Mouse (Mus musculus) kidney, postnatal 0 days (tissue): ENCODE results near the gene Rbp4. TPM values are rescaled to one million over a fixed set of nuclear protein-coding genes. Genes with fewer than 3 reads are reported as not detected.

Experiments
- ATAC-seq: fragments of 200-750 bp; cut with Nextera tagmentation; replicated peaks from 2 replicates; pipeline ENCODE4 v1.8.0; 2017; ENCODE audit warnings: low read depth, moderate number of reproducible peaks, moderate TSS enrichment, moderate library complexity; ENCODE audit not compliant: low FRiP score
- DNase-seq: peaks from one replicate; pipeline ENCODE4 v3.0.0-alpha.2; 2016; ENCODE audit warnings: low spot score
- H3K27ac ChIP-seq: fragments of 300-500 bp; sonication (generic); 2 replicates; pipeline ENCODE4 v1.5.1; 2014; ENCODE audit warnings: mild to moderate bottlenecking
- H3K27me3 ChIP-seq: fragments of 300-500 bp; sonication (generic); 2 replicates; pipeline ENCODE4 v1.6.1; 2014; ENCODE audit warnings: low read length, mixed read lengths; ENCODE audit not compliant: insufficient read depth
- H3K36me3 ChIP-seq: fragments of 300-500 bp; sonication (generic); 2 replicates; pipeline ENCODE4 v1.6.1; 2014; ENCODE audit warnings: low read length, mixed read lengths; ENCODE audit not compliant: insufficient read depth
- H3K4me1 ChIP-seq: fragments of 300-500 bp; sonication (generic); replicated peaks from 2 replicates; pipeline ENCODE4 v1.6.1; 2014; ENCODE audit warnings: antibody characterized with exemption, low read length, mixed read lengths; ENCODE audit not compliant: insufficient read depth
- H3K4me2 ChIP-seq: fragments of 300-500 bp; sonication (generic); 2 replicates; pipeline ENCODE4 v1.6.1; 2014; ENCODE audit warnings: mild to moderate bottlenecking, low read length, moderate library complexity, mixed read lengths
- H3K4me3 ChIP-seq: fragments of 300-500 bp; sonication (generic); replicated peaks from 2 replicates; pipeline ENCODE4 v1.5.1; 2014; ENCODE audit warnings: low read depth, low read length
- H3K9ac ChIP-seq: fragments of 300-500 bp; sonication (generic); 2 replicates; pipeline ENCODE4 v1.6.1; 2014; ENCODE audit warnings: low read depth, low read length
- H3K9me3 ChIP-seq: fragments of 300-500 bp; sonication (generic); replicated peaks from 2 replicates; pipeline ENCODE4 v1.6.1; 2016; ENCODE audit warnings: low read length, inconsistent platforms, mixed read lengths
- CTCF ChIP-seq: IDR thresholded peaks from 2 replicates; pipeline ENCODE4 v1.5.1; 2016; ENCODE audit warnings: antibody characterized with exemption, low read depth, mild to moderate bottlenecking, moderate library complexity
- WGBS: fragments of 180-500 bp; shearing (Covaris S2); extraction: QIAGEN DNeasy Blood & Tissue Kit; methylation state at CpG from one replicate; pipeline ENCODE4 v1.1.7; 2014; 5-methylcytosine and 5-hydroxymethylcytosine counted together
- polyA plus RNA-seq: library from polyadenylated mRNA; unstranded; fragments of >200 nt; fragmentation: Nextera tagmentation; extraction: Ambion mirVana; gene quantifications from 2 replicates; pipeline ENCODE4 v1.2.1, GENCODE M21; 2015

Gene Rbp4
- polyA plus RNA-seq, 1 experiment from 2014 or later, result 11.5 TPM

- H3K9me3 ChIP-seq, result no peaks in the 10 kb centered on the region
- 12% methylated on average over 4 of the region's 4 CpGs for WGBS
- peak; percentile 17 for DNase-seq
- peaks cover 9% of the 10 kb centered on the region; the same call in 1 of the 2 replicates for H3K4me1 ChIP-seq
- H3K27ac ChIP-seq, result no peak overlapping the region
- H3K4me3 ChIP-seq, result no peak overlapping the region
- no peaks in the 10 kb centered on the region for H3K36me3 ChIP-seq
- H3K27me3 ChIP-seq, result peaks cover 21% of the 10 kb centered on the region
- peak; percentile 43; the same call in 1 of the 2 replicates for ATAC-seq
- no peak overlapping the region for H3K9ac ChIP-seq
- H3K4me2 ChIP-seq, result peak overlapping the region; percentile 54; the same call in 1 of the 2 replicates
- TF ChIP-seq CTCF, result no peak
These were observed 28.9 kb downstream of the Rbp4 start for GRCm38 (mm10) chr19:38096231-38096630.

- no peaks in the 10 kb centered on the region for H3K4me1 ChIP-seq
- ATAC-seq (peak; percentile 74; the same call in 1 of the 2 replicates), DNase-seq (peak; percentile 46)
- H3K27me3 ChIP-seq, result no peaks in the 10 kb centered on the region
- H3K9me3 ChIP-seq, result no peaks in the 10 kb centered on the region
- H3K9ac ChIP-seq, result no peak overlapping the region
- no peak overlapping the region for H3K4me3 ChIP-seq
- no peak overlapping the region for H3K4me2 ChIP-seq
- no peaks in the 10 kb centered on the region for H3K36me3 ChIP-seq
- no peak for TF ChIP-seq CTCF
- H3K27ac ChIP-seq, result no peak overlapping the region
- 24% methylated on average over 4 of the region's 4 CpGs for WGBS
These were observed 33.5 kb downstream of the Rbp4 start for GRCm38 (mm10) chr19:38091512-38091985.

- no peaks in the 10 kb centered on the region for H3K36me3 ChIP-seq
- DNase-seq, result no peak
- ATAC-seq, result no peak
- H3K4me3 ChIP-seq, result no peak overlapping the region
- no peaks in the 10 kb centered on the region for H3K9me3 ChIP-seq
- WGBS, result 78% methylated on average over 8 of the region's 8 CpGs
- no peak for TF ChIP-seq CTCF
- H3K9ac ChIP-seq, result no peak overlapping the region
- no peak overlapping the region for H3K4me2 ChIP-seq
- H3K4me1 ChIP-seq, result no peaks in the 10 kb centered on the region
- H3K27ac ChIP-seq, result no peak overlapping the region
- H3K27me3 ChIP-seq, result no peaks in the 10 kb centered on the region
These were observed 35.7 kb downstream of the Rbp4 start for GRCm38 (mm10) chr19:38089358-38089757.

- ATAC-seq, result peak; percentile 63; the same call in 1 of the 2 replicates
- no peak overlapping the region for H3K4me2 ChIP-seq
These were observed 38.0 kb downstream of the Rbp4 start for GRCm38 (mm10) chr19:38086948-38087551.

GRCm38 (mm10) chr19:38085841-38086240 is 39.2 kb downstream of the Rbp4 start:
- no peak overlapping the region for H3K4me2 ChIP-seq
- ATAC-seq (no peak), DNase-seq (no peak)
- H3K4me1 ChIP-seq, result no peaks in the 10 kb centered on the region
- H3K4me3 ChIP-seq, result no peak overlapping the region
- no peaks in the 10 kb centered on the region for H3K27me3 ChIP-seq
- no peaks in the 10 kb centered on the region for H3K9me3 ChIP-seq
- no peak overlapping the region for H3K27ac ChIP-seq
- H3K9ac ChIP-seq, result no peak overlapping the region
- 91% methylated on average over 4 of the region's 4 CpGs for WGBS
- no peak for TF ChIP-seq CTCF
- H3K36me3 ChIP-seq, result no peaks in the 10 kb centered on the region

More at GRCm38 (mm10) chr19:38086948-38087551, 38.0 kb downstream of the Rbp4 start:
- Histone ChIP-seq H3K9ac (no peak overlapping the region), H3K27ac (no peak overlapping the region), H3K4me1 (no peaks in the 10 kb centered on the region), H3K27me3 (no peaks in the 10 kb centered on the region), H3K4me3 (no peak overlapping the region), H3K9me3 (no peaks in the 10 kb centered on the region), H3K36me3 (no peaks in the 10 kb centered on the region)
- peak; percentile 82 for DNase-seq
- TF ChIP-seq CTCF, result peak; percentile 73
- 49% methylated on average over 11 of the region's 11 CpGs for WGBS

GRCm38 (mm10) chr19:38082931-38083525 is 42.1 kb downstream of the Rbp4 start:
- WGBS, result 42% methylated on average over 5 of the region's 5 CpGs
- H3K4me2 ChIP-seq, result no peak overlapping the region
- TF ChIP-seq CTCF, result no peak
- no peaks in the 10 kb centered on the region for H3K27me3 ChIP-seq
- H3K9ac ChIP-seq, result no peak overlapping the region
- no peaks in the 10 kb centered on the region for H3K36me3 ChIP-seq
- DNase-seq (no peak), ATAC-seq (no peak)
- no peak overlapping the region for H3K4me3 ChIP-seq
- no peaks in the 10 kb centered on the region for H3K4me1 ChIP-seq
- H3K27ac ChIP-seq, result no peak overlapping the region
- no peaks in the 10 kb centered on the region for H3K9me3 ChIP-seq
